Mouse (Mus musculus) skeletal muscle tissue, adult 2 months (tissue): Measurements from ENCODE around the gene Traf3ip1.
"Not testable (repeated sequence)": the region's sequence is repeated elsewhere in the genome, so short reads cannot be mapped to it uniquely, and the experiment has no call there.

ENCODE experiments used
- DNase-seq: peaks from one replicate; pipeline ENCODE4 v3.0.0-alpha.2; 2012; ENCODE audit warnings: low read depth, low spot score

Traf3ip1 gene

GRCm38 (mm10) chr1:91465244-91465643 lies 29.2 kb upstream of the Traf3ip1 start:
- no peak for DNase-seq

DNA sequence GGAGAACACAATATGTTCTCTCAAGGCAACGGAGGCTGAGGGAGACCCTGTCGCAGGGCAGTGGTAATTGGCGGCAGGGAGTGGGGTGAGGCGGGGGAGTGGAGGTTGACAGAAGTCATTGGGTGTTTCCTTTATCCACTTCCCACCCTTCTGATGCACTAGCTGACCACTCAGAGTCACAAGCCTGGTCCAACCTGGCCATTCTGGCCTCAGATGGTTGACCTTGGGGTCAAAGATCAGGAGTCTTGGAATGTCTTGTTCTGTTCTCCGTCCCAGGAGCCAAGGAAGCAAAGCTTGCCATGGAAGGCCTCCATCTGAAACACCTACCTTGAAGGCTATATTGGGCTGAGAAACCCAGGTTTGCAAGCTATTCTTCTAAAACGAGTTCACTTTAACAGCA lies 28.3 kb upstream of the Traf3ip1 start:
- no peak for DNase-seq

DNA sequence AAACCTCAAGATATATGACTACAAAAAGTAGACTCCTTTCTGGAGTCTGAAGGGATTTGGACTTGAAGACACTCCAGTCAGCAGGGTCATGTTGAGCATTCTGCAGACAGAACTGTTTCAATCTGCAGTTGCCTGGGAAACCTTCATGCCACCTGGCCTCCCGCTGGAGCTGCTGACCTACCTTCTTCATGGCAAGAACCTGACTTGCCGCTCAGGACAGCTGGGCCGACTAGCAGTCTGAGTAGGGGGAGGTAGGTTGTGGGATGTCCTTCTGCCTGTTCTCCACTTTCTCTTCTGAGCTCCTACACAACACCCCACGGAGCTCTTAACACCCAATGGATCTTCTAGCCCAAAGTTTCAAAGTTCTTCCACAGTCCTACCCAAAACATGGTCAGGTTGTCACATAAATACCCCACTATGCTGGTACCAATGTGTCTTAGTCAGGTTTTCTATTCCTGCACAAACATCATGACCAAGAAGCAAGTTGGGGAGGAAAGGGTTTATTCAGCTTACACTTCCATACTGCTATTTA lies 24.5 kb upstream of the Traf3ip1 start:
- no peak for DNase-seq

- DNase-seq, result not testable (repeated sequence)
Measured at GRCm38 (mm10) chr1:91478145-91478544, 16.3 kb upstream of the Traf3ip1 start.

- no peak for DNase-seq
Measured at GRCm38 (mm10) chr1:91478958-91479357, 15.5 kb upstream of the Traf3ip1 start.

GRCm38 (mm10) chr1:91482616-91483211 lies 11.7 kb upstream of the Traf3ip1 start:
- DNase-seq, result no peak

GRCm38 (mm10) chr1:91483304-91484010 lies 11.0 kb upstream of the Traf3ip1 start:
- peak; percentile 77 for DNase-seq

DNA sequence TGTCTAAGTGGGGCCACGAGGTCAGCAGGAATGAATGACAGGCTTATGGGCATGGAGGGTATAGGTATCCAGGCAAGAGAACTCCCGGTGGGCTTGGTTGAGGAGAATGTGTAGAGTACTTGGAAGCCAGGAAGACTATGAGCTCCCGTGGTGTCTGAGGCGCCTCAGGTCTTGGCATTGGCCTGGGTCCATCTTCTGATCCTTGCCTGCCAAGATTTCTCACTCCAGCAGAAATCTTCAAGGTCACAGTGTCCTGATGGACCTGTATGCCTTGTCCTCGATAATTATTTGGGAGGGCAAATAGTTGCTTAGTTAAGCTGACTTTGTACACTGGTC lies 10.5 kb upstream of the Traf3ip1 start:
- no peak for DNase-seq

DNA sequence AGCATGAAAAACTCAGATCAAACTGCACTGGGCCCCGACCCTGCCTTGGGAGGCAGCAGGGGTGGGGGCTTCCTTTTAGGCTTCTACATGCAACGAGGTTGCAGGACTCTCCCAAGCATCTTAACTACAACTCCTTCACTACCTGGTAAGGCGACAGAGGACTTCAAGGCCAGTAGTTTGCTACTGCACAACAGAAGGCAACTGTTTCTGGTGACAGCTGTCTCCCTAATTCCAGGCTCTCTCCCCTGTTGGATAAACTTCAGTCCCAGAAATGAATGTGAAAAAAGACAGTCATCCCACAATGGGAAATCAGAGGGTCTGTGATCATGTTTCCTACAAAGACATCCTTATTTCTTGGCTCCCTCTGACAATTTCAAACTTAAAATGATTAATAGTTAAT lies 9.0 kb upstream of the Traf3ip1 start:
- DNase-seq, result no peak

- DNase-seq, result no peak
Measured at GRCm38 (mm10) chr1:91486165-91486564, 8.3 kb upstream of the Traf3ip1 start.

DNA sequence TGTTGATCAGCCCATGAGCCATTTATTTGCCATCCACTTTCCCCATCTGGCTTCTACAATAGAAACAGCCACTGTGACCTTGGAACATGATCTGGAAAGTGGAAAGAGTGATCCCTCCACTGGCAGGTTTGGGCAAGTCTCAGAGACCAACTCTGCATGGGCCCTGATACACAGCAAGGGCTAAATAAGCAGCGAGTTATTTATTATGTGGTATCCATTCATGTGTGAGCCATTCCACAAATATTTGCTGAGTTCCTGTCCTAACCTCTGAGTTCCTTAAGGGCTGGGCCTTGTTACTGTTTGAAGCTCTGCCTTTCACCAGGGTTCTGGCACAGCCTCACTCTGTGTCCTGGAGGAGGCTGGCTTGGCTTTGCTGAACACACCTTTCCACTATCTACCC lies 4.1 kb upstream of the Traf3ip1 start:
- no peak for DNase-seq

DNA sequence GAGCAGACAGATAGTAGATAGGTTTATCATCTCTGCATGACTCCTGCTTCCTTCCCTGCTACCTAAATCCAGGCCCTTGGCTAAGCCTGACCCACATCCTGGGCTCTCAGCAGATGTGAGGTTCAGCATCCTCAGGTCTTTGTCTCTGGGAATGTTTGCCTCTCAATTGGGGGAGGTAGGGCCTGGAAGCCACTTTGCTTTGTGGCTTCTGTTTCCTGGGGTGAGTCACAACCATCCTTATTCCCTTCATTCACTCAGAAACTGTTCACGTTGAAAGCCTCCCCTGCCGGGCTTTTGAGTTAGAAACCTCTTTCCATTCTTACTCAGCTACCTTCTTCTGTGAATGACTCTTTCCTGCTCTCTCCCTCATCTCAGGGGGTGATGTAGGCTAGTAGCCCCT lies 1.7 kb upstream of the Traf3ip1 start:
- no peak for DNase-seq

DNA sequence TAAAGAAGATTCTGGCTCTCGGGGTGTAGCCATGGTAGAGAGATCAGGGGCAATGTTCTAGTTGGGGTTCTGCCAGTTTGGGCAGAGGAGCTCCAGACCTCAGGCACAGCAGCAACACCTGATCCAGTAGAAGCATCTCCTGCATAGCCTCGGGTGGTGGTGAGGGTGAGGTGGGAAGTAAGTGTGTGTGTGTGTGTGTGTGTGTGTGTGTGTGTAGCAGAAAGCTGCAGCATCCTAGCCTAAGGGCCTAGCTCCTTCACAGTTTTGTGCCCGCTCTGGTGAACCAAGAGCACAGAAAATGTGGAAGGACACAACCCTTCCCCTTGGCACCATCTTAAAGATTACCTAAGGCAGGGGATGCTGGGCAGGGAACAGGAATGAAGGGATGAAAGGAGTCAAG lies 509 bp upstream of the Traf3ip1 start:
- no peak for DNase-seq

GRCm38 (mm10) chr1:91495321-91495720 lies 874 bp downstream of the Traf3ip1 start:
- DNase-seq, result no peak

GRCm38 (mm10) chr1:91498579-91498978 lies 4.1 kb downstream of the Traf3ip1 start:
- DNase-seq, result no peak

DNA sequence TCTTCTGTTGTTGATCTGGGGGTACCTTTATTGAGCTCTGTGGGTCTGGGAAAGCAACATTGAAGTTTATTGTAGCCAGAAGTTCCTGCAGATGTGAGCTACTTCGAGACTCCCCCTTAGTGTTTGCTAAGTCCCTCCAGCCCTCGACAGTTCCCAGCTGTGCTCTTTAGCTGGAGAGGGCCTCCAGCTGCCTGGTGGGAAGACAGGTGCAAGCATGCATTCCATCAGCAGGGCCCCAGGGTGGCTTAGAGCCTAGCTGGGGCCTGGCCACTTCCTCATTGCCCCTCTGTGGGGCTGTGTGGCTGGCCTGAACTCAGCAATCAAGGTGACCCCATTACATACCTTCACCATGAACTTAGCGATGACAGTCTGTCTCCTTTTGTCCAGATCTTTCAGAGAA lies 10.2 kb downstream of the Traf3ip1 start:
- no peak for DNase-seq

DNA sequence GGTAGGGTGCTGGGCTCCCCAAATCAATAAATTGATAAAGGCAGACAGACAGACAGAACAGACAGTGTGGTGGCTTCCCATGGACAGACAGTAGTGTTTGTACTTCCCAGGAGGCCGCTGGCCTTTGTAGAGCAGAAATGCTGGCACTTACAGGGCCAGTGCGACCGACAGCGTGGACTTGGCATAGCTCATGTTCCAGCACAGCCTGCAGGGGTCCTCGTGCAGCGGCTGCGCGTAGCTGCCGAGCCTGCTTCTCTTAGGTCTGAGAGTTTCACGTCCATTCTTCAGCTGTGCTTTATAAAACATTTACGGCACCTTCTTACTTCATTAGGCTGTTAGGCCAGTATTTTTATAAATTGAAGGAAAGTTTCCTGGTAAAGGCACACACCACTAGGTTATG lies 20.5 kb downstream of the Traf3ip1 start:
- DNase-seq, result no peak

DNA sequence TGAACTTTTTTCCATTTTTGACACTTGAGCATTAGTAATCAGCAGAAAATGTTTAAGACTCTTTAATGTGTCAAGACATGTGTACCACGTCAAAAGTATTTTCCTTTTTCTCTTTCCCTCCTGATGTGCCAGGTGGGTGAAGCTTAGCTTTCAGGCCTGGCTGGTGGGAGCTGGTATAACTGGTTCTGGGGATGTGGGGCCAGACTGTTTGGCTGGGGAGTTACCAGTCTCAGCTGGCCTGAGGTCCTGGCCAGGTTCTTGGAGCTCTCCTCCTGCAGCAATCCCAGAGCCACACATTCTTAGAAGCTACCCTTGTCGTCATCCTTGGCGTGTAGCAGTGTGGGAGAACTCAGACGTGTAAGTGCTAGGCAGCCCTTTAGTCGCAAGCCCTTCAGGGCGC lies 21.2 kb downstream of the Traf3ip1 start:
- no peak for DNase-seq

DNA sequence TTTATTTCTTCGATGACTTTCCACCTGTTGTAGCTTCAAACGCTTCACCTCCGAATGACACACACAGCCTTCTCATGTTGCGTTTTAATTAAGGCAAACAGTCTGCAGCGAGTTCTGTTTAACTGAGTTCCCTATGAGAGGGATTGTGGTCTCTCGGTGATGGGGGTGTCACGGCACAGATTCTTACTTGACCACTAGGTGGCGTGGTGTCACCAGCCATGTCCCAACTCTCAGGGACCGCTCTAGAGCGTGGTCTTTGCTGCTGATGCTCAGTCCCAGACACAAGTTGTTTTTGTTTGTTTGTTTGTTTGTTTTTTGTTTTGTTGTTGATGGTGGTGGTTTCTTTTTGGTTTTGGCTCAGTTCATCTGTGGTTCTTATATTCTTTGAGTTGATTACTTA lies 29.3 kb downstream of the Traf3ip1 start:
- DNase-seq, result peak; percentile 44

DNA sequence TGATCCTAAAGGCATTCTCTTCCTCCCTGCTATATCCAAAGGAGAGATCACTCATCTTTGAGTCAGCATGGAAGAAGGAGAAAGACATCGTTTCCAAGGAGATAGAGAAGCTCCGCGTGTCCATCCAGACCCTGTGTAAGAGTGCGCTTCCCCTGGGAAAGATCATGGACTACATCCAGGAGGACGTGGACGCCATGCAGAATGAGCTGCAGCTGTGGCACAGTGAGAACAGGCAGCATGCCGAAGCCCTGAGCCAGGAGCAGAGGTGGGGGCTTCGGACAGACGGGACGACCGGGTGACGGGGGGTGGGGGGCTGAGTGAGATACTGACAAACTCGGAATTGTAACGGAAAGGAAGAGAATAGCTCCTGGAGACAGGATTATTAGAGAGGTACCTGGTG lies 31.4 kb downstream of the Traf3ip1 start:
- DNase-seq, result no peak

- DNase-seq, result no peak
Measured at GRCm38 (mm10) chr1:91530166-91530565, 35.7 kb downstream of the Traf3ip1 start.

GRCm38 (mm10) chr1:91532243-91532642 lies 37.8 kb downstream of the Traf3ip1 start:
- DNase-seq, result no peak

- peak; percentile 13 for DNase-seq
Measured at GRCm38 (mm10) chr1:91532892-91533291, 38.4 kb downstream of the Traf3ip1 start.
